In genomic region chr4:95062873-95063272, GRCm38 (mm10) we compare ENCODE assay signal across 11 mouse cellular contexts. TPM values are rescaled to one million over a fixed set of nuclear protein-coding genes. Genes with fewer than 3 reads are reported as not detected.
DNase-seq lines count a peak whose midpoint lies in the region; ATAC-seq and TF ChIP-seq lines count a peak whose summit lies in the region.
"Had no signal": no experiment of that assay in that cellular context is flagged by ENCODE, and none has a peak within 500 bp of the region (broad histone marks: within the 10 kb centered on the region; RNA-seq: fewer than 3 reads in every experiment).

No protein-coding gene starts in this region.

- intact Hi-C loops in gastrocnemius, adult 2 months (cut with DNase I): no loop called here
- intact Hi-C loops in gastrocnemius, postnatal 14 days (cut with DNase I; ENCODE audit: low total_unique reads): loop anchor here (10.0 kb wide), 1 partner anchor 82 kb away; no protein-coding TSS in a partner anchor

- no peaks in the 10 kb centered on the region for H3K4me1 ChIP-seq in stomach, embryonic 15.5 days
- H3K4me1 ChIP-seq: hindbrain, embryonic 15.5 days; limb, embryonic 15.5 days had no signal

- H3K4me2 ChIP-seq in stomach, embryonic 15.5 days: no peak overlapping the region
- H3K4me2 ChIP-seq: hindbrain, embryonic 15.5 days; limb, embryonic 15.5 days had no signal

- no peak overlapping the region for H3K4me3 ChIP-seq in gastrocnemius, adult 2 months
- no peak overlapping the region for H3K4me3 ChIP-seq in stomach, embryonic 15.5 days (replicated peaks)
- H3K4me3 ChIP-seq: hindbrain, embryonic 15.5 days; limb, embryonic 15.5 days had no signal

- no peaks in the 10 kb centered on the region for H3K9me3 ChIP-seq in stomach, embryonic 15.5 days
- H3K9me3 ChIP-seq: hindbrain, embryonic 15.5 days; limb, embryonic 15.5 days had no signal

- no peaks in the 10 kb centered on the region for H3K36me3 ChIP-seq in stomach, embryonic 15.5 days
- H3K36me3 ChIP-seq: hindbrain, embryonic 15.5 days; limb, embryonic 15.5 days had no signal

- H3K9ac ChIP-seq in stomach, embryonic 15.5 days: no peak overlapping the region
- H3K9ac ChIP-seq: hindbrain, embryonic 15.5 days; limb, embryonic 15.5 days had no signal

- WGBS in stomach, embryonic 15.5 days: 59% methylated on average over 9 of the region's 9 CpGs

- peak; percentile 66; the same call in 1 of the 2 replicates for ATAC-seq in stomach, embryonic 15.5 days (ENCODE audit: insufficient read depth, low FRiP score, low read depth)

- DNase-seq in gastrocnemius, adult 2 months: peak; percentile 24
- DNase-seq in gastrocnemius, postnatal 14 days: no peak
- peak; percentile 36 for DNase-seq in lung, postnatal 10 days
- no peak for DNase-seq in lung, postnatal 36 days
- peak; percentile 67 for DNase-seq in kidney, adult 18-20 months
- DNase-seq in ovary, adult 18-20 months (ENCODE audit: low spot score): no peak
- no peak for DNase-seq in urinary bladder, postnatal 36 days (ENCODE audit: low spot score in 2 of 2)
- DNase-seq: spleen, adult 18-20 months had no signal

- no peak for TF ChIP-seq CTCF in gastrocnemius, adult 2 months (IDR thresholded peaks at IDR 0.05)

- H3K27ac ChIP-seq in gastrocnemius, adult 2 months: no peak overlapping the region
- H3K27ac ChIP-seq in stomach, embryonic 15.5 days: no peak overlapping the region
- H3K27ac ChIP-seq: hindbrain, embryonic 15.5 days; limb, embryonic 15.5 days had no signal

- H3K27me3 ChIP-seq in stomach, embryonic 15.5 days (replicated peaks): no peaks in the 10 kb centered on the region
- H3K27me3 ChIP-seq: hindbrain, embryonic 15.5 days; limb, embryonic 15.5 days had no signal

RNA-seq across cellular contexts. Expression of gene Jun, which starts 10.9 kb away (rescaled TPM):
- 10 to 100 TPM; 41.1 to 59.2 TPM for total RNA-seq in gastrocnemius, adult 2 months (2021)
- 10 to 100 TPM; 37.6 to 54.8 TPM for total RNA-seq in gastrocnemius, postnatal 14 days (2021)
- 102 and 103 TPM in 2 replicates for polyA plus RNA-seq in stomach, embryonic 15.5 days (2015; fragmentation: Nextera tagmentation; extraction: Ambion mirVana)

Comparison
In these comparisons a context has a peak if more than half of its experiments do, and no peak if none do; other contexts are left out.
1. DNase-seq: peak in gastrocnemius, adult 2 months (single experiment), lung, postnatal 10 days (single experiment) and kidney, adult 18-20 months (single experiment); none in gastrocnemius, postnatal 14 days (single experiment), lung, postnatal 36 days (single experiment), ovary, adult 18-20 months (single experiment) and urinary bladder, postnatal 36 days (0 of 2).